Mouse (Mus musculus): Measurements from ENCODE around the gene Lgals3bp. TPM values are rescaled to one million over a fixed set of nuclear protein-coding genes. Genes with fewer than 3 reads are reported as not detected.

The Lgals3bp gene
- polyA plus RNA-seq, 1 experiment, result 253 TPM

DNA sequence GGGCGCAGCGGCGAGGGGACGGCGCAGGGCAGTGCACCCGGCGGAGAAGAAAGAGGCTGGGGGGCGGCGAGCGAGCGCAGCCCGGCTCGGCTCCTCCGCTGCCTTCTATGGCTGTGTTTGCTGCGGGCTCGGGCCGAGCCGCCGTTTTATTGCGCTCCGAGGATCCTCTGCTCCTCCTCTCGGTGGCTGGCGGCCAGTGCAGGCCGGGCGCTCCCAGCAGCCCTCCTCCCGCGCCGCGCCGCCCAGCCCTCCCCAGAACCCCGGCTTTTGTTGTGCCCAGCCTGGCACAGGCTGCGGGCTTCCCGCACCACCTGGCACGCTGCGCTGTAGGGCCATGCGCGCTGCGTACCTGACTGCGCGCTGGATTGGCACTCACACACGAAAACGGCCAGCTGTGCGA lies 46.7 kb downstream of the Lgals3bp start:
- DNase-seq (ENCODE audit: low read depth in 1 of 2, low spot score in 2 of 2), result peak; percentile 33 to 75
- peak overlapping the region; percentile 70 for H3K4me3 ChIP-seq (ENCODE audit: extremely low read depth, insufficient read depth, insufficient read length)
- WGBS, result under 1% methylated on average over 40 of the region's 43 CpGs

DNA sequence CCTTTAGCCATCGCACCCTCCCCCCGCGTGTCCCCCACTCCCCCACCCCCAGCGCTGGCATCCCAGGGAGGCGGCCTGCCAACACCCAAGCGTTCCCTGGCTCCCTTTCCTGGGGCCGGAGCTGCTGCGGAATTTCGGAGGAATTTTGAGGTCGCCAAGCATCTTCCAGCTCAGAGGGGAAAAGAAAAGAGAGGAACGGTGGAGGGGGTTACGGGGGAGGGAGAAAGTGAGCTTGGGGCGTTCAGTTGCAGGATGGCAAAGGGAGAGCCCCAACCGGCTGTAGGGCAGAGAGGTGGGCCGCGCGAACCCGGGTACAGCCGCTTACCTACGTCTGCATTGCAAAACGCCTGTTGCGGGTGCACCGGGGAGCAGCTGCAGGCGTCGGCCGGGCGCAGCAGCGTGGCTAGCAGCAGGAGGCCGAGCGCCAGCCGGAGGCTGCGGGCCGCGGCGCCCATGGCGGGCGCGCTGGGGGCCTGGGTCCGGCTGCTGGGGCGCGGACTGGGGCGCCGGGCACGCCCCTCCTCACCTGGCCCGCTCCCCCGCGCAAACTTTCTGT lies 47.2 kb downstream of the Lgals3bp start:
- TF ChIP-seq CTCF (IDR thresholded peaks at IDR 0.05; ENCODE audit: extremely low read depth, insufficient read depth, insufficient read length, insufficient replicate concordance), result no peak
- TF ChIP-seq POLR2A (IDR thresholded peaks at IDR 0.05; ENCODE audit: low read depth, low read length), result no peak
- Histone ChIP-seq H3K27ac (ENCODE audit: insufficient read depth, low read length) (peak overlapping the region; percentile 73), H3K27me3 (ENCODE audit: control insufficient read depth, insufficient read depth, low read length) (peaks cover 5% of the 10 kb centered on the region), H3K4me3 (ENCODE audit: extremely low read depth, insufficient read depth, insufficient read length) (peak overlapping the region; percentile 70), H3K36me3 (ENCODE audit: control insufficient read depth, insufficient read depth, low read length) (no peaks in the 10 kb centered on the region), H3K4me1 (ENCODE audit: control insufficient read depth, insufficient read depth, insufficient read length) (peaks cover 3% of the 10 kb centered on the region)
- DNase-seq (ENCODE audit: low read depth in 1 of 2, low spot score in 2 of 2), result no peak
- WGBS, result 2% methylated on average over 43 of the region's 47 CpGs

More for the DNA sequence above, 46.7 kb downstream of the Lgals3bp start:
- TF ChIP-seq CTCF (IDR thresholded peaks at IDR 0.05; ENCODE audit: extremely low read depth, insufficient read depth, insufficient read length, insufficient replicate concordance) (peak; percentile 59; the same call in 1 of the 2 replicates), POLR2A (IDR thresholded peaks at IDR 0.05; ENCODE audit: low read depth, low read length) (peak; percentile 47; the same call in 1 of the 2 replicates)
- H3K27me3 ChIP-seq (ENCODE audit: control insufficient read depth, insufficient read depth, low read length), result peaks cover 5% of the 10 kb centered on the region
- peaks cover 3% of the 10 kb centered on the region for H3K4me1 ChIP-seq (ENCODE audit: control insufficient read depth, insufficient read depth, insufficient read length)
- H3K27ac ChIP-seq (ENCODE audit: insufficient read depth, low read length), result peak overlapping the region; percentile 77
- no peaks in the 10 kb centered on the region for H3K36me3 ChIP-seq (ENCODE audit: control insufficient read depth, insufficient read depth, low read length)

DNA sequence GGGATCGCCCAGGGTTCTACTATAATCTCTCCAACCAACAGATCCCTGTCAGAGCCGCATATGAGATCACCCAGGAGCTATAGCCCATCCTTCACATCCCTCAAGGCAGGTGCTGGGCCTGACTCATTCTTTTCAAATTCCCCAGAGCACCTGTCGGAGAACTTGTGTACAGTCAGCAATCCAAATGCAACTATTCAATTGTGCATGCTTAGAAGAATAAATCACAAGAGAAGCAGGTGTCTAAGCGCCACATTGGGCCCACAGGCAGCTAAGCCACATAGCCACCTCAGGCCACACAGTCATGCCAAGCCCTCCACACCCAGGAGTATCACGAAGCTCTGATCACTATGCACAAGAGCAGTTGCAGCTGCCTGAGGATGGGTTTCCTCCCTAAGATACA lies 52.4 kb downstream of the Lgals3bp start:
- Histone ChIP-seq H3K27ac (ENCODE audit: insufficient read depth, low read length) (peak overlapping the region; percentile 79), H3K4me1 (ENCODE audit: control insufficient read depth, insufficient read depth, insufficient read length) (peaks cover 17% of the 10 kb centered on the region; the same call in 1 of the 2 replicates), H3K36me3 (ENCODE audit: control insufficient read depth, insufficient read depth, low read length) (no peaks in the 10 kb centered on the region), H3K4me3 (ENCODE audit: extremely low read depth, insufficient read depth, insufficient read length) (no peak overlapping the region), H3K27me3 (ENCODE audit: control insufficient read depth, insufficient read depth, low read length) (peaks cover 3% of the 10 kb centered on the region; the same call in 1 of the 2 replicates)
- no peak for DNase-seq (ENCODE audit: low read depth in 1 of 2, low spot score in 2 of 2)
- 88% methylated on average over 5 of the region's 5 CpGs for WGBS
- TF ChIP-seq POLR2A (IDR thresholded peaks at IDR 0.05; ENCODE audit: low read depth, low read length) (no peak), CTCF (IDR thresholded peaks at IDR 0.05; ENCODE audit: extremely low read depth, insufficient read depth, insufficient read length, insufficient replicate concordance) (no peak)

DNA sequence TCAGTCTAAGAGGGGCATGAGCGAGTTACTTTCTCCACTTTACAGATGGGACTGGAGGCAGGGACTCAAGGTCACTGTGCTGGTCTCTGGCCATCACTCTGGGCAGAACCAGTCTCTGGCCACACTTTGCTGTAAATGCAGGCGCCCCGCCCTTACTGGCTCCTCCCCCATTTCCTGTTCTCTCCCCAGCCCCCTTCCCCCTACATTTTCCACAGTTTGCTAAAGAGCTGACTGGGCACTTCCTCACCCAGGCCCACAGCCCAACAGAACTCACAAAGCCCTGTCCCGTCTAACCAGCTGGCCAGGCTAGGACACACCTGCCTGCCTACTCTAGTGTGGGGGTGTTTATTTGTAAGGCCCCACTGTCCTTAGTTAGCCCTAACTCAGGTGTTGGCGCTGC lies 53.0 kb downstream of the Lgals3bp start:
- Histone ChIP-seq H3K27me3 (ENCODE audit: control insufficient read depth, insufficient read depth, low read length) (no peaks in the 10 kb centered on the region), H3K4me1 (ENCODE audit: control insufficient read depth, insufficient read depth, insufficient read length) (peaks cover 17% of the 10 kb centered on the region; the same call in 1 of the 2 replicates), H3K27ac (ENCODE audit: insufficient read depth, low read length) (peak overlapping the region; percentile 83), H3K36me3 (ENCODE audit: control insufficient read depth, insufficient read depth, low read length) (no peaks in the 10 kb centered on the region), H3K4me3 (ENCODE audit: extremely low read depth, insufficient read depth, insufficient read length) (no peak overlapping the region)
- peak; percentile 35 to 67 for DNase-seq (ENCODE audit: low read depth in 1 of 2, low spot score in 2 of 2)
- no peak for TF ChIP-seq CTCF (IDR thresholded peaks at IDR 0.05; ENCODE audit: extremely low read depth, insufficient read depth, insufficient read length, insufficient replicate concordance)
- TF ChIP-seq POLR2A (IDR thresholded peaks at IDR 0.05; ENCODE audit: low read depth, low read length), result no peak
- 20% methylated on average over 5 of the region's 5 CpGs for WGBS

DNA sequence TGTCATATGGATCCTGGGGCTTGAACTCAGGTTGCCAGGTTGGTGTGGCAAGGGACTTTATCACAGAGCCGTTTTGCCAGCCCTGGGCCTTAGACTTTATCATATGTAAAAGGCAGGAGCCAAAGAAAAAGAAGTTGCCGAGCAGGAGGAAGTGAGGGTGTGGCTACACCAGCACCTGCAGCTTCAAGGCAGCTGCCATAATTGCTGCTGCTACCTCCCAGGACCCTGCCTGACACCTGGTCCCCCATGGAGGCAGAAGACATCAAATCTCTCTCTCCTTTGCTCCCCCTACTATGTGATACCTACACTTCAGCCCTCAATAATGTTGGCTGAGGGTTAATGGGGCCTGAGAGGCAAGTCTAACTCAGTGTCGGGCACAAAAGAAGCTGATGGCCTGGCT lies 53.5 kb downstream of the Lgals3bp start:
- peak overlapping the region; percentile 83 for H3K27ac ChIP-seq (ENCODE audit: insufficient read depth, low read length)
- H3K27me3 ChIP-seq (ENCODE audit: control insufficient read depth, insufficient read depth, low read length), result no peaks in the 10 kb centered on the region
- no peaks in the 10 kb centered on the region for H3K36me3 ChIP-seq (ENCODE audit: control insufficient read depth, insufficient read depth, low read length)
- DNase-seq (ENCODE audit: low read depth in 1 of 2, low spot score in 2 of 2), result peak in 1 of 2 experiments; percentile 22
- WGBS, result 12% methylated on average over 3 of the region's 3 CpGs
- TF ChIP-seq POLR2A (IDR thresholded peaks at IDR 0.05; ENCODE audit: low read depth, low read length) (no peak), CTCF (IDR thresholded peaks at IDR 0.05; ENCODE audit: extremely low read depth, insufficient read depth, insufficient read length, insufficient replicate concordance) (no peak)
- H3K4me1 ChIP-seq (ENCODE audit: control insufficient read depth, insufficient read depth, insufficient read length), result peaks cover 17% of the 10 kb centered on the region; the same call in 1 of the 2 replicates
- H3K4me3 ChIP-seq (ENCODE audit: extremely low read depth, insufficient read depth, insufficient read length), result no peak overlapping the region

DNA sequence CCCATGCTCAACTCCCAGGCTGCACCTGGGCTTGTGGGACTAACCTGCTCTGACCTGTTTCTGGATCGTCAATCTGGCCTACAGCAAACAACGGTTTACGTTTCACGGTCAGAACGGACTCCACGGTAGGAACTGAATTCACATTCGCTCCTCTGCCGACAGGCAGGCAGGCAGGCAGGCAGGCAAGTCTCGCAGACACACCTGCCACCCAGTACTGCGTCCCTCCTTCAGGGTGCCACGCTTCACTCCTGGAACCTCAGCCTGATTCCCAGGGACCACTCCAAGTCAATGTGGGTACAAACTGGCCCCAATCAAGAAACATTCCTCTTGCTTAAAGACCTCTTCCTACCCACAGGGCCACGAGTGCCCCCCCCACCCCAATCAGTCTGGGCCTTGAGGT lies 54.0 kb downstream of the Lgals3bp start:
- WGBS, result 86% methylated on average over 12 of the region's 12 CpGs
- H3K27me3 ChIP-seq (ENCODE audit: control insufficient read depth, insufficient read depth, low read length), result no peaks in the 10 kb centered on the region
- no peaks in the 10 kb centered on the region for H3K36me3 ChIP-seq (ENCODE audit: control insufficient read depth, insufficient read depth, low read length)
- 0 out of 2 replicates have a peak overlapping the region, but pooled peaks have one; percentile 7 for H3K27ac ChIP-seq (ENCODE audit: insufficient read depth, low read length)
- no peak for DNase-seq (ENCODE audit: low read depth in 1 of 2, low spot score in 2 of 2)
- TF ChIP-seq CTCF (IDR thresholded peaks at IDR 0.05; ENCODE audit: extremely low read depth, insufficient read depth, insufficient read length, insufficient replicate concordance) (no peak), POLR2A (IDR thresholded peaks at IDR 0.05; ENCODE audit: low read depth, low read length) (no peak)
- no peak overlapping the region for H3K4me3 ChIP-seq (ENCODE audit: extremely low read depth, insufficient read depth, insufficient read length)
- peaks cover 17% of the 10 kb centered on the region; the same call in 1 of the 2 replicates for H3K4me1 ChIP-seq (ENCODE audit: control insufficient read depth, insufficient read depth, insufficient read length)

DNA sequence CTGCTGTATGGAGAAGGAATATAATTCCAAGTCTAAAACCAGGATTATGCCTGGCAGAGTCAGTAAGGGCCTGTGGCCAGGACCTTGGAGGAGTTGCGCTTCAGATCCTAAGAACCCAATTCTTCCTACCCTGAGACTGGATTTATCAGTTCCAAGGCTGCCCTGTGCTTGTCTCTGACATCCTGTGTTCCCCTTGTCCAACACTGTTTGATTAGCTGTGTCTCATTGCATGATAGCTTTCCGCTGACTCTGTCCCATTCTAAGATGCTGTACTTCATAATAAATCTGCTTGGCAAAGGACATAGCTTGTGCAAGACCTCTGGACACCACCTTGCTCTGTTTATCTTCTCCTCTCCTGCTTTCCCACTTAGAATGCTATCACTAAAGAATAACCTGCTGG lies 54.5 kb downstream of the Lgals3bp start:
- Histone ChIP-seq H3K27ac (ENCODE audit: insufficient read depth, low read length) (no peak overlapping the region), H3K4me1 (ENCODE audit: control insufficient read depth, insufficient read depth, insufficient read length) (peaks cover 19% of the 10 kb centered on the region; the same call in 1 of the 2 replicates), H3K36me3 (ENCODE audit: control insufficient read depth, insufficient read depth, low read length) (no peaks in the 10 kb centered on the region), H3K4me3 (ENCODE audit: extremely low read depth, insufficient read depth, insufficient read length) (no peak overlapping the region), H3K27me3 (ENCODE audit: control insufficient read depth, insufficient read depth, low read length) (no peaks in the 10 kb centered on the region)
- 89% methylated on average over 2 of the region's 2 CpGs for WGBS
- DNase-seq (ENCODE audit: low read depth in 1 of 2, low spot score in 2 of 2), result no peak
- TF ChIP-seq CTCF (IDR thresholded peaks at IDR 0.05; ENCODE audit: extremely low read depth, insufficient read depth, insufficient read length, insufficient replicate concordance) (no peak), POLR2A (IDR thresholded peaks at IDR 0.05; ENCODE audit: low read depth, low read length) (no peak)
